Mouse (Mus musculus): ENCODE measurements at regions not wholly inside any gene's neighbourhood (a gene's known extent, or its start where the extent isn't known, plus 50 kb on each side); places are given as distances from the start of the nearest gene placed in this dataset.

DNA sequence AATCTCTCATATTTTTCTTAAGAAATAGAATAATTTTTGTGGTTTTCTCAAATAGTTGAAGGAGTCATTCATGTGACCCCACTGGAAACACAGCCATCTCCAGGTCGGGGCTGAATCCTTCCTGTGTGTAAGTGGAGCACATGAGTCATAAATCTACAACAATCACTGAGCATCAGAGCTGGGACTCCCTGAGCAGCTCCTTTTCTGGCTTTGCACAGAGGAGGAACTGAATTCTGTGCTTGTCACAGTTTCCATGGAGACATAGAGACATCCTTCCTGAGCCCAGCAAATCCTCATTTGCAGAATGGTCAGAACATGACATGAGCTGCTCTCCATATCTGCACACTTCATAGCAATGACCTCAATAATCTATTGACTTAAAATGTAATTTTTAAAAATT, 238.2 kb upstream of the Rnd3 start:
- TF ChIP-seq CTCF (IDR thresholded peaks at IDR 0.05; ENCODE audit: low read depth) = no peak
- Histone ChIP-seq H3K4me1 (replicated peaks; ENCODE audit: insufficient read depth, low read length) (no peaks in the 10 kb centered on the region), H3K4me2 (ENCODE audit: low read length) (no peak overlapping the region), H3K9me3 (replicated peaks; ENCODE audit: low read length) (no peaks in the 10 kb centered on the region), H3K27ac (no peak overlapping the region), H3K4me3 (replicated peaks; ENCODE audit: low read depth, low read length) (no peak overlapping the region), H3K9ac (ENCODE audit: low read depth, low read length) (no peak overlapping the region), H3K36me3 (ENCODE audit: insufficient read depth, low read length) (no peaks in the 10 kb centered on the region), H3K27me3 (ENCODE audit: insufficient read depth, low read length) (no peaks in the 10 kb centered on the region)
- DNase-seq (ENCODE audit: low spot score) (no peak), ATAC-seq (replicated peaks; ENCODE audit: low FRiP score, low read depth) (no peak)
- 6% methylated on average over 1 of the region's 1 CpGs for WGBS

DNA sequence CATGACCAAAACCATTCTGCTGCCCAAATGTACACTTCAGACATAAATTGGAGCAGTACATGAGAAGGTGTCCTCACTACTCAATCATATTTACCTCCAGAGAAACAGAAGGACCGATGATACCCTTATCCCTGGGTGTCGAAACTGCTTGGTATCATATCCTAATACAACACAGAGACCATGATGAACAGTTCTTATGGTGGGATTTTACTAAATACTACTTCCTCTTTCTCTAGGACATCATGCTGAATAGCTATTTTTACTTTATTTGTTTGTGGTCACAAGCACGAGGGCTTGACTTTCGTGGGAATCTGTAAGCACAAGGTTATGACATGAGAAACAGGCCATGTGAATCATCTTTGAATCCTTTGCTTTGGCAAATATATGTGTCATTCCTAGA, 227.7 kb upstream of the Rnd3 start:
- Histone ChIP-seq H3K4me3 (replicated peaks; ENCODE audit: low read depth, low read length) (no peak overlapping the region), H3K4me1 (replicated peaks; ENCODE audit: insufficient read depth, low read length) (no peaks in the 10 kb centered on the region), H3K9me3 (replicated peaks; ENCODE audit: low read length) (no peaks in the 10 kb centered on the region), H3K27me3 (ENCODE audit: insufficient read depth, low read length) (no peaks in the 10 kb centered on the region), H3K4me2 (ENCODE audit: low read length) (no peak overlapping the region), H3K9ac (ENCODE audit: low read depth, low read length) (no peak overlapping the region), H3K36me3 (ENCODE audit: insufficient read depth, low read length) (no peaks in the 10 kb centered on the region), H3K27ac (no peak overlapping the region)
- TF ChIP-seq CTCF (IDR thresholded peaks at IDR 0.05; ENCODE audit: low read depth) = no peak
- WGBS = 86% methylated on average over 4 of the region's 4 CpGs
- DNase-seq (ENCODE audit: low spot score) = no peak
- ATAC-seq (replicated peaks; ENCODE audit: low FRiP score, low read depth) = no peak

DNA sequence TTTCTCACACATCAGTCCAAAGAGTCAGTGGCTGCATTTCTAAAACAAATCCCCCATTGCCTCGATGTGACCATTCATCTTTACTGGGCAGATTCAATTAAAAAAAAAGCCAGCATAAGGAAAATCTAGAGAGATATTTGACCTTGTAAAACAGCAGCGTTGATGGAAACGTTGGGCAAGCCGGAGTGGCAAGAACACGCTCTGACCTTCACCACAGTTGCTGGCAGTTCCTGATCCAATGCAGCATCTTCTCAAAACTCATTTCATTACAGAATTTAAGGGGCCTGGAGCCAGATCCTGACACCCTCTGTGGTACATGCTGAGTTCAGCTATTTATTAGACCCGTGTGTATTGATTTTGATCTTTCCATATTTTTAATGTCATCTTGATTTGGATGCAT, 225.7 kb upstream of the Rnd3 start:
- ATAC-seq (replicated peaks; ENCODE audit: low FRiP score, low read depth) (no peak), DNase-seq (ENCODE audit: low spot score) (no peak)
- Histone ChIP-seq H3K9me3 (replicated peaks; ENCODE audit: low read length) (no peaks in the 10 kb centered on the region), H3K4me3 (replicated peaks; ENCODE audit: low read depth, low read length) (no peak overlapping the region), H3K27ac (no peak overlapping the region), H3K36me3 (ENCODE audit: insufficient read depth, low read length) (no peaks in the 10 kb centered on the region), H3K4me1 (replicated peaks; ENCODE audit: insufficient read depth, low read length) (no peaks in the 10 kb centered on the region), H3K27me3 (ENCODE audit: insufficient read depth, low read length) (no peaks in the 10 kb centered on the region), H3K9ac (ENCODE audit: low read depth, low read length) (no peak overlapping the region), H3K4me2 (ENCODE audit: low read length) (no peak overlapping the region)
- 87% methylated on average over 6 of the region's 6 CpGs for WGBS
- no peak for TF ChIP-seq CTCF (IDR thresholded peaks at IDR 0.05; ENCODE audit: low read depth)

DNA sequence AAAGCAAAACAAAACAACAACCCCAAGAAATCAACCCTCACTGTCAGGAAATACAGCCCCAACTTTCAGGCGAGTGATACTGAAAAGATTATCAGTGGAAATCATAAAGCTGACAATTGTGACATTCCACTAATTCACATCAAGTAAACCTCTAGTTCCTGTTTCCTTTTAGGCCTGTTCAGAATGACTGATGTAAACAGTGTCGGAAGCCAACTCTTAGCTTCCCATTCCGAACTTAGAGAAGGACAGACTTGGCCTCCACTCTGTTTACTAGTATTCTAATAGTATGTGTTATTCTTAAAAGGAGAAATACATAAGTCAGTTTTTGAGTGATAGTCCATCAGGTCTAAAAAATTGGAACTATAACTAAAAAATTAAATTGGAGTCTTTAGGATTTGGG, 223.9 kb upstream of the Rnd3 start:
- no peak for ATAC-seq (replicated peaks; ENCODE audit: low FRiP score, low read depth)
- 40% methylated on average over 3 of the region's 3 CpGs for WGBS
- H3K27ac ChIP-seq = no peak overlapping the region

DNA sequence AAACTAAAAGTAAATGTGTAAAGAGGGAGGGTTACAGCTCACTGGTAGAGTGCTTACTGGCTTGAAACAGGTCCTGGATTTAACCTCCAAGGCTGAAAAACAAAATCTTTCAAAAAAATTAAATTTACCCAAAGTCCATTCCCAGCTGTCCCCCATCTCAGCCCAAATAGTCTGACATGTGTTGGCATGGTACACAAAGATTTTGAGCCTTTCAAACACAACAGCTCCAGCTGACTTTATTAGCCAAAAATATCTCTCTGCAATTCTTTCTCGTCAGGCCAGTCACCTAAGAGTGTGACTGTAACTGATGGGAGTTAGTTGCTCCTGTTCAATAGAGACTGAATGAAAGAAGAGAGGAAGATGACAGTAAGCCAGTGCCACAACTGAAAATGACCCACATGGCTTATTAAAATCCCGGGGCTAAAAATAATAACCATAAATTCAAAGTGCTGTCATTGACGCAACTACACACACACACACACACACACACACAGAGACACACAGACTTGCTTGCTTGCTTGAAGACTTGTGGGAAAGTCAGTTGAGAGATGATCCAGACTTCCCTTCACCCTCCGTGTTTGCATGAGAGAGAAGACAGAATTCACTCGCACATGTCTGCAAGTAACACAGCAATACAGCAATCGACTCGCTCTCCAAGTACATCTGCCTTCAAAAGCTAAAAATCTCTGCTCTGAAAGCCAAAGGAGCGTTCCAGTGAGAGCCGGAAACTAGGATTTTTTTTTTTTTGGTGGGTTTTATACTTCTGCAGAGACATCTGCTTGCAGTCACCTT, 214.1 kb upstream of the Rnd3 start:
- no peak overlapping the region for H3K9ac ChIP-seq (ENCODE audit: low read depth, low read length)
- DNase-seq (ENCODE audit: low spot score) (peak; percentile 19), ATAC-seq (replicated peaks; ENCODE audit: low FRiP score, low read depth) (no peak)
- no peaks in the 10 kb centered on the region for H3K27me3 ChIP-seq (ENCODE audit: insufficient read depth, low read length)
- WGBS = 61% methylated on average over 9 of the region's 9 CpGs
- H3K4me2 ChIP-seq (ENCODE audit: low read length) = no peak overlapping the region
- no peak overlapping the region for H3K27ac ChIP-seq
- no peak for TF ChIP-seq CTCF (IDR thresholded peaks at IDR 0.05; ENCODE audit: low read depth)
- H3K36me3 ChIP-seq (ENCODE audit: insufficient read depth, low read length) = no peaks in the 10 kb centered on the region
- H3K4me1 ChIP-seq (replicated peaks; ENCODE audit: insufficient read depth, low read length) = no peaks in the 10 kb centered on the region
- H3K4me3 ChIP-seq (replicated peaks; ENCODE audit: low read depth, low read length) = no peak overlapping the region
- no peaks in the 10 kb centered on the region for H3K9me3 ChIP-seq (replicated peaks; ENCODE audit: low read length)

More for the DNA sequence above, 223.9 kb upstream of the Rnd3 start:
- no peaks in the 10 kb centered on the region for H3K9me3 ChIP-seq (replicated peaks; ENCODE audit: low read length)
- H3K9ac ChIP-seq (ENCODE audit: low read depth, low read length) = no peak overlapping the region
- peak; percentile 38 for DNase-seq (ENCODE audit: low spot score)
- no peaks in the 10 kb centered on the region for H3K4me1 ChIP-seq (replicated peaks; ENCODE audit: insufficient read depth, low read length)
- no peak overlapping the region for H3K4me2 ChIP-seq (ENCODE audit: low read length)
- H3K36me3 ChIP-seq (ENCODE audit: insufficient read depth, low read length) = no peaks in the 10 kb centered on the region
- H3K4me3 ChIP-seq (replicated peaks; ENCODE audit: low read depth, low read length) = no peak overlapping the region
- H3K27me3 ChIP-seq (ENCODE audit: insufficient read depth, low read length) = no peaks in the 10 kb centered on the region
- TF ChIP-seq CTCF (IDR thresholded peaks at IDR 0.05; ENCODE audit: low read depth) = no peak

DNA sequence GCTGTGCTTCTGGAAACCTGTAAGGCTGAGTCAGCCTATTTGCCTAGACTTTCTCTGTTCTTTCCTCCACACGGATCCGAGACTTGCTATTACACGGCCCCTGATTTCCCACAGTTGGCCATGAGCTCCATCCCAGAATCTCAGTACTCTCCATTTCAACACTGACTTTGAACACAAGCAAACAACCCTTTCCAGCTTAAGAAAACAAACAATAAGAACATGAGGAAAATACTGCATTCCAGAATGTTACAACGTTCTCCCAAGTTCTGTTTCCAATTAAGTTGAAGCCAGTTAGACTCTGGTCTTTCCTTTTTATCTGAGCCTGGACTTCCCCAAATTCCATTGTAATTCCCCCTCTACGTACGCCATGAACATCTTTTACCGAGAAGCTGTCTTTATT, 206.4 kb upstream of the Rnd3 start:
- no peak for DNase-seq (ENCODE audit: low spot score)
- H3K4me2 ChIP-seq (ENCODE audit: low read length) = no peak overlapping the region
- no peaks in the 10 kb centered on the region for H3K4me1 ChIP-seq (replicated peaks; ENCODE audit: insufficient read depth, low read length)
- no peak for TF ChIP-seq CTCF (IDR thresholded peaks at IDR 0.05; ENCODE audit: low read depth)
- H3K27me3 ChIP-seq (ENCODE audit: insufficient read depth, low read length) = no peaks in the 10 kb centered on the region
- no peaks in the 10 kb centered on the region for H3K36me3 ChIP-seq (ENCODE audit: insufficient read depth, low read length)
- ATAC-seq (replicated peaks; ENCODE audit: low FRiP score, low read depth) = no peak
- no peak overlapping the region for H3K4me3 ChIP-seq (replicated peaks; ENCODE audit: low read depth, low read length)
- H3K9me3 ChIP-seq (replicated peaks; ENCODE audit: low read length) = no peaks in the 10 kb centered on the region
- WGBS = 65% methylated on average over 7 of the region's 7 CpGs
- no peak overlapping the region for H3K27ac ChIP-seq
- no peak overlapping the region for H3K9ac ChIP-seq (ENCODE audit: low read depth, low read length)

DNA sequence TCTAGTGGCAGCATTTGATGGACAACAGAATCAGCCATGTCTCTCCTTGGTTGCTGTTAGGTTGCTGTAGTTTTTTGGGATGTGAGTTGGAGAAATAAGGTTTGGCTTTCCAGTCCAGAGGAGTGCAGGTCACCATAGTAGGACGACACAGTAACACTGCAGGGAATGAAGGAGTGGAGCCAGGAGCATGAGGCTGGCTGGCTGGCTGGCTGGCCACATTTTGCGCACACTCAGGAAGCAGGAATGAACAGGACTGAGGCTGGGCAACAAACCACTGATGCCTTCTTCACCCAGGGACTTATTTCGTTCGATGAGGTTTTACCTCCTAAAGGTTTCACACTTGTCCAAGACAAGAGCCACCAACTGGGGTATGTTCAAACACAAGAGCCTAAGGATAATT, 205.9 kb upstream of the Rnd3 start:
- Histone ChIP-seq H3K27me3 (ENCODE audit: insufficient read depth, low read length) (no peaks in the 10 kb centered on the region), H3K4me2 (ENCODE audit: low read length) (no peak overlapping the region), H3K9me3 (replicated peaks; ENCODE audit: low read length) (no peaks in the 10 kb centered on the region), H3K9ac (ENCODE audit: low read depth, low read length) (no peak overlapping the region), H3K27ac (no peak overlapping the region), H3K36me3 (ENCODE audit: insufficient read depth, low read length) (no peaks in the 10 kb centered on the region), H3K4me3 (replicated peaks; ENCODE audit: low read depth, low read length) (no peak overlapping the region), H3K4me1 (replicated peaks; ENCODE audit: insufficient read depth, low read length) (no peaks in the 10 kb centered on the region)
- TF ChIP-seq CTCF (IDR thresholded peaks at IDR 0.05; ENCODE audit: low read depth) = no peak
- ATAC-seq (replicated peaks; ENCODE audit: low FRiP score, low read depth) (no peak), DNase-seq (ENCODE audit: low spot score) (no peak)
- WGBS = 93% methylated on average over 4 of the region's 4 CpGs

Measured in kidney, postnatal 0 days (tissue).